Mouse (Mus musculus) splenic B cell, adult 2 months (primary cell): ENCODE data around the gene Il3ra.

ENCODE experiments used
- DNase-seq: peaks from one replicate; pipeline ENCODE4 v3.0.0-alpha.2; 2011; ENCODE audit warnings: low read depth, low spot score
- H3K27me3 ChIP-seq: 2 replicates; pipeline ENCODE4 v1.6.1; 2012; ENCODE audit warnings: mild to moderate bottlenecking, low read length, moderate library complexity, mixed read lengths; ENCODE audit not compliant: control insufficient read depth, poor library complexity, insufficient read depth, severe bottlenecking
- H3K36me3 ChIP-seq: 2 replicates; pipeline ENCODE4 v1.6.1; 2012; ENCODE audit warnings: mild to moderate bottlenecking, low read length, moderate library complexity, mixed read lengths; ENCODE audit not compliant: control insufficient read depth, poor library complexity, insufficient read depth, severe bottlenecking

Gene Il3ra

GRCm38 (mm10) chr14:14345948-14346812 is at the start of gene Il3ra:
Il3ra (plus strand) TSS chr14:14346275.
- peak; percentile 96 for DNase-seq
- no peaks in the 10 kb centered on the region for H3K36me3 ChIP-seq
- H3K27me3 ChIP-seq, result no peaks in the 10 kb centered on the region

DNA sequence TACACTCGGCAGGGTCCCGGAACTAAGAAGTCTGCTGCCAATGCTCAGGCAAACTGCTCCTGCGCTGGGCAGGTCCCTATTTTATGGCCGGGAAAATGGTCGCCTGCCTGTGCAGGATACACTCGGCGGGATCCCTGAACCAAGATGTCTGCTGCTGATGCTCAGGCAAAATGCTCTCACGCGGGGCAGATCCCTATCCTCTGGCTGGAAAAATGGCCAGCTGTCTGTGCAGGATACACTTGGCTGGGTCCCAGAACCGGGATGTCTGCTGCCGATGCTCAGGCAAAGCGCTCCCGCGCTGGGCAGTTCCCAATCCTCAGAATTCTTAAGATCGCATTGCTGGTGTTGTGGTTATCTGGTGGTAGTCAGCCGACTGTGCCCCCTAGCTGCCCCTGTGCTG is 37.1 kb upstream of the Il3ra start:
- no peak for DNase-seq
- H3K27me3 ChIP-seq, result no peaks in the 10 kb centered on the region
- H3K36me3 ChIP-seq, result no peaks in the 10 kb centered on the region

DNA sequence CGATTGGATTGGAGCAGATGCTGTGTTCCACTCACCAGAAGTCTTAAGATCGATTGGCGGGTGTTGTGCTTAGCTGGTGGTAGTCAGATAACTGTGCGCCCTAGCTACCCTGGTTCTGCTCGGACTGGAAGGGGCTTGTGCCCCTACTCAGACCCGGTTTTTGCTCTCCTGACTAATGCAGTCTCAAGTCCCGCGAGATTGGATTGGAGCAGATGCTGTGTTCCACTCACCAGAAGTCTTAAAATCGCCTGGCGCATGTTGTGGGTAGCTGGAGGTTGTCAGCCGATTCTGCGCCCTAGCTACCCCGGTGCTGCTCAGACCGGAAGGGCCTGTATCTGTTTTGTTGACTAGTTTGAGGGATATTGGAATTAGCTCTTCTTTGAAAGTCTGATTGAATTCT is 36.7 kb upstream of the Il3ra start:
- Histone ChIP-seq H3K36me3 (no peaks in the 10 kb centered on the region), H3K27me3 (no peaks in the 10 kb centered on the region)
- DNase-seq, result no peak

DNA sequence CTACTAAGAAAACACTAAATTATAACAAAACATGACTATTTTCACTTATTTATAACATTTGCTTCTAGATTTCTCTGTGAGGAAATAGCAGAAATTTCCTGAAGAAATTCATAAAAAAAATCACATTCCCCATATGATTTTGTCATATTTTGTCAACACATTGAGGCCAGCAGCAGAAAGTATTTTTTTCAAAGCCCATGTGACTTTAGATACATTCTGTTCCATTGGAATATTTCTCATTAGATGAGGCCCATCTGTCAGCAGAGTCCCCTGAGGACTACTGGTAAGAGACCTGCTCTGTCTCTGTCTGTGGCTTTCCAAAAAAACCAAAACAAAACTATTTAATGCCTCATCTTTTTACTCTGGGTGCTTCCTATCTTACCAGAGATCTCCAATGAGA is 23.5 kb upstream of the Il3ra start, which contains the start of gene Olfr31:
TSS of gene Olfr31 (plus strand) at position 301 of the 400 bp plus-strand sequence.
- Histone ChIP-seq H3K27me3 (no peaks in the 10 kb centered on the region; the same call in none of the 2 replicates), H3K36me3 (no peaks in the 10 kb centered on the region)
- no peak for DNase-seq

DNA sequence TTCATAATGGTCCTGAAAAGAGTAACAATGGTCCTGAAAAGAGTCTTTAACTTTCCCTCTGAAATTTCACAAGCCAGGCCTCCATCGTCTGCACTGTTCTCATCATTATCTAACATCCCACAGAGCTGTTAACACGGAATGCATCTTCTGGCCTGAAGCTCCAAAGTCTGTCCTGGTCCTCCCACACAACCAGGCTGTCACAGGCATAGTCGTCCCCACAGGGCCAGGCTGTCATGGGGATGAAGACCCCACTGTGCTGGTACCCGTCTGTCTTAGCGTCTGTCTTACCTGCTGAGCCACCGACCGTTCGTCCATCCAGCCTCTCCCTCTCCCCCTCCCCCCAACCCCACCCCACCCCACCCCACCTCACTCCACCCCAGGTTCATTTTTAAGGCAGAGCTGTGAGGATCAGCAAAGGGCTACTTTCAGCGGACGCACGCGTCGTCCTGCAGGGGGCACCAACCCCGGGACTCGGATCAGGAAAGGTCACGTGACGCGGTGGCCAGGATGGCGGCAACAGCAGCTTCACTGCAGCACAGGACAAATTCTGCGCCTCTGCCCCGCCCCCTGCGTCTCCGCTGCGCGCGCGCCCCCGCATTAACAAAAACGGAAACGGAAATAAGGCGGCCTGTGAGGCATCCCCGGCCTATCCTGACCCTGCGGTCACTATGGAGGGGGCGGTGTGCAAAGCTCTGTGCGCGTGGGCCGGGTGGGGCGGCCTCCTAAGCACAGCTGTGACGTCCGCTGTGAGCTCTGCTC is 783 bp upstream of the Il3ra start:
- Histone ChIP-seq H3K27me3 (no peaks in the 10 kb centered on the region), H3K36me3 (no peaks in the 10 kb centered on the region)
- DNase-seq, result peak; percentile 98

DNA sequence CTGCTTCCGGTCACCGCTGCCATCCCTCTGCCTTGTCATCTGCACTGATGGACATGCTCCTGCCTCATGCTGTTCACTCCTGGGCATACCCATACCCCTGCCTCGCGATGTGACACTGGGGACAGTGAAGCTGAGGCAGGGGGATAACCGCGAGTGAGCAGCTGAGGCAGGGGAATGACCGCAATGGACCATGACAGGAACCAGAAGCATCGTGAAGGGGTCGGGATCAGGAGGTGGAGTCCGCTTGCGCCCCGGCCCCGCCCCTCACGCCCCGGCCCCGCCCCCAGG is 682 bp downstream of the Il3ra start:
- Histone ChIP-seq H3K36me3 (no peaks in the 10 kb centered on the region), H3K27me3 (no peaks in the 10 kb centered on the region)
- DNase-seq, result no peak

- Histone ChIP-seq H3K27me3 (no peaks in the 10 kb centered on the region), H3K36me3 (no peaks in the 10 kb centered on the region)
- DNase-seq, result peak; percentile 80
These were observed 1.2 kb downstream of the Il3ra start for GRCm38 (mm10) chr14:14347151-14347835.

GRCm38 (mm10) chr14:14347836-14348621 is 2.0 kb downstream of the Il3ra start:
- no peaks in the 10 kb centered on the region for H3K36me3 ChIP-seq
- DNase-seq, result peak; percentile 87
- no peaks in the 10 kb centered on the region for H3K27me3 ChIP-seq

GRCm38 (mm10) chr14:14348674-14349401 is 2.8 kb downstream of the Il3ra start:
- Histone ChIP-seq H3K27me3 (no peaks in the 10 kb centered on the region), H3K36me3 (no peaks in the 10 kb centered on the region)
- DNase-seq, result peak; percentile 36

GRCm38 (mm10) chr14:14349485-14350262 is 3.6 kb downstream of the Il3ra start:
- DNase-seq, result peak; percentile 89

DNA sequence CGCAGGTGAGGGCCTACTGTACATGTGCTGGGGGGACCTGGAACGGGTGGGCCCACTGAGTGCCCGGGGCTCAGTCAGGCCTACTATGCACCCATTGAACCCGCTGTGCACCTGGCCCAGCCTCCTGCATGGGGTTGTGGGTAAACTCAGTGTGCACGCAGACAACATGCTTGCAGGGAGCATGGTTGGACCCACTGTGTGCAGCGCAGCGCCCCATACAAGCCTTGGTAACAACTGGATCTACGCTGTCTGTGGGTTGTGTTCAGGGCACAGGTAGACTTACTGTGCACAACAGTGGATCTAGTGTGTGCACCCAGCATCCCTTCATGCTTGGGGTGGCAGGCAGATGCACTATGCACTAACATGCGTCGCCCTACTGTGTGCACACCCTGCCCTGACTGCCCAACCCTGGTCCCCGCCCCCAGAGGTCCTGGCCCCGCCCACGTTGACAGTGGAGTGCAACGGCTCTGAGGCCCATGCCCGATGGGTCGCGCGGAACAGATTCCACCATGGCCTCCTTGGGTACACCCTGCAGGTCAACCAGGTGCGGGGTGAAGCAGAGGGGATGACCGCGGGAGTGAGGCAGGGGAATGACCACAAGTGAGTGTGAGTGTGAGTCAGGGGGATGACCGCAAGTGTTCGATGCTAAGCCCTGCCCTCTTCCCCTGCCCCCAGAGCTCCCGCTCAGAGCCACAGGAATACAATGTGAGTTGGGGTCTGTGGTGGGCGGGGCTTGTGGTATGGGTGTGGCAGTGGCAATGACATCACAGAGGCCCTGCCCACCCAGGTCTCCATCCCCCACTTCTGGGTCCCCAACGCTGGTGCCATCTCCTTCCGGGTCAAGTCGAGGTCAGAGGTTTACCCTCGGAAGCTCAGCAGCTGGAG is 4.4 kb downstream of the Il3ra start:
- peak; percentile 27 for DNase-seq
- H3K27me3 ChIP-seq, result no peaks in the 10 kb centered on the region
- H3K36me3 ChIP-seq, result no peaks in the 10 kb centered on the region

More at GRCm38 (mm10) chr14:14349485-14350262, 3.6 kb downstream of the Il3ra start:
- Histone ChIP-seq H3K27me3 (no peaks in the 10 kb centered on the region), H3K36me3 (no peaks in the 10 kb centered on the region)

DNA sequence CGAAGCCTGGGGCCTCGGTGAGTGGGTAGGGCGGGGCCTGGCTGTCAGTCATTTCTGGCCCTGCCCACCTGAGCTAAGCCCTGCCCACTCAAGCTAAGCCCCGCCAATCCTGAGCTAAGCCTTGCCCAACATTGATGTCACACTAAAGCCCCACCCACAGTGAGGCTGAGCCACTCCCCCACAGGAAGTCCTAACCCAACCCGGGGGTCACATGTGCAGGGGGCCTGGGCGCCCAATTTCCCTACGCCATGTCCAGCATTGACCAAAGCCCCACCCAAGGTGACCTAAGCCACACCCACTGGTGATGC is 5.0 kb downstream of the Il3ra start:
- no peak for DNase-seq
- no peaks in the 10 kb centered on the region for H3K36me3 ChIP-seq
- H3K27me3 ChIP-seq, result no peaks in the 10 kb centered on the region
